Mouse (Mus musculus) G1E (cell line): ENCODE data around the gene Rrp36. TPM values are rescaled to one million over a fixed set of nuclear protein-coding genes. Genes with fewer than 3 reads are reported as not detected.

Experiments used
- ATAC-seq: 2 replicates; pipeline ENCODE4 v1.8.0; 2016; ENCODE audit warnings: mild to moderate bottlenecking; ENCODE audit not compliant: insufficient number of reproducible peaks, poor library complexity, low FRiP score, severe bottlenecking; ENCODE audit errors: extremely low read depth
- DNase-seq: peaks from one replicate; pipeline ENCODE4 v3.0.0; 2012; ENCODE audit warnings: low spot score
- H3K27me3 ChIP-seq: 2 replicates; pipeline ENCODE4 v1.6.1; 2012; ENCODE audit warnings: mild to moderate bottlenecking, low read length, inconsistent platforms; ENCODE audit not compliant: insufficient read depth
- H3K36me3 ChIP-seq: replicated peaks from 2 replicates; pipeline ENCODE3; 2012; ENCODE audit warnings: mild to moderate bottlenecking, inconsistent platforms
- H3K4me1 ChIP-seq: 2 replicates; pipeline ENCODE4 v1.6.1; 2012; ENCODE audit warnings: low read depth, low read length, inconsistent platforms, mixed read lengths; ENCODE audit not compliant: insufficient read depth
- H3K4me3 ChIP-seq: 2 replicates; pipeline ENCODE4 v1.5.1; 2012; ENCODE audit warnings: low read depth, mild to moderate bottlenecking, inconsistent platforms, low read length, moderate library complexity, mixed read lengths
- H3K9me3 ChIP-seq: replicated peaks from 2 replicates; pipeline ENCODE4 v1.6.1; 2012; ENCODE audit warnings: inconsistent platforms
- CTCF ChIP-seq: IDR thresholded peaks from 2 replicates; pipeline ENCODE4 v1.5.1; 2012; ENCODE audit warnings: low read depth, low read length, inconsistent platforms, mixed read lengths
- GATA1 ChIP-seq: IDR thresholded peaks from 2 replicates; pipeline ENCODE4 v1.6.1; 2012; ENCODE audit warnings: borderline replicate concordance, low read length, inconsistent platforms, mixed read lengths
- GATA2 ChIP-seq: IDR thresholded peaks from 2 replicates; pipeline ENCODE4 v1.6.1; 2012; ENCODE audit warnings: low read depth, low read length, inconsistent platforms, borderline replicate concordance
- POLR2AphosphoS5 ChIP-seq: IDR thresholded peaks from 2 replicates; pipeline ENCODE4 v1.6.1; 2012; ENCODE audit warnings: low read depth, low read length, inconsistent platforms; ENCODE audit not compliant: insufficient replicate concordance
- TAL1 ChIP-seq: conservative IDR thresholded peaks from 2 replicates; pipeline ENCODE4 v1.6.1; 2012; ENCODE audit warnings: low read depth, low read length, inconsistent platforms, mixed read lengths
- polyA plus RNA-seq: library from polyadenylated mRNA; stranded (reverse); fragments of >175 nt; gene quantifications from 2 replicates; pipeline ENCODE4 v1.2.3, GENCODE M21; 2012
- total RNA-seq, 2 experiments: library from RNA; stranded (forward) in 1 of 2; stranded (reverse) in 1 of 2; fragments of 200-1000 nt in 1 of 2; fragments of >200 nt in 1 of 2; fragmentation: Nextera tagmentation in 1 of 2; gene quantifications; 2 replicates each; pipeline ENCODE4 v1.2.3; 2014 to 2017

Gene Rrp36
- total RNA-seq (2014; fragmentation: Nextera tagmentation) (12.2 and 13.2 TPM in 2 replicates), total RNA-seq (2017) (48.0 and 67.2 TPM in 2 replicates), polyA plus RNA-seq (39.0 and 45.0 TPM in 2 replicates)

- peaks cover 58% of the 10 kb centered on the region for H3K4me1 ChIP-seq
- peaks cover 88% of the 10 kb centered on the region for H3K36me3 ChIP-seq
Observed at GRCm38 (mm10) chr17:46673850-46674529, at the start of gene Rrp36. Gene Rrp36, minus strand, starts transcription at chr17:46674352.

GRCm38 (mm10) chr17:46721077-46721476, 46.9 kb upstream of the Rrp36 start:
- TF ChIP-seq GATA1 (no peak), POLR2AphosphoS5 (no peak), CTCF (no peak), TAL1 (no peak), GATA2 (no peak)
- no peak overlapping the region for H3K4me3 ChIP-seq
- H3K4me1 ChIP-seq, result 0 out of 2 replicates have a peak, but pooled peaks cover 3% of the 10 kb centered on the region
- DNase-seq (no peak), ATAC-seq (no peak)
- no peaks in the 10 kb centered on the region for H3K9me3 ChIP-seq
- peaks cover 94% of the 10 kb centered on the region for H3K36me3 ChIP-seq
- no peaks in the 10 kb centered on the region for H3K27me3 ChIP-seq

More at GRCm38 (mm10) chr17:46673850-46674529, at the start of gene Rrp36:
- peak; percentile 96 for DNase-seq
- no peaks in the 10 kb centered on the region for H3K27me3 ChIP-seq
- no peak for TF ChIP-seq POLR2AphosphoS5
- TF ChIP-seq TAL1, result no peak
- no peak for TF ChIP-seq GATA2
- TF ChIP-seq CTCF, result no peak
- no peak for TF ChIP-seq GATA1
- peak within 1 kb of the TSS; percentile 77 for H3K4me3 ChIP-seq
- peak; percentile 95 for ATAC-seq
- no peaks in the 10 kb centered on the region for H3K9me3 ChIP-seq

GRCm38 (mm10) chr17:46714756-46715481, 40.8 kb upstream of the Rrp36 start:
- Histone ChIP-seq H3K4me3 (no peak overlapping the region), H3K4me1 (peaks cover 39% of the 10 kb centered on the region), H3K36me3 (peaks cover 62% of the 10 kb centered on the region), H3K9me3 (no peaks in the 10 kb centered on the region), H3K27me3 (no peaks in the 10 kb centered on the region)
- peak; percentile 62 for TF ChIP-seq CTCF
- TF ChIP-seq GATA2, result no peak
- ATAC-seq, result no peak
- DNase-seq, result peak; percentile 47

GRCm38 (mm10) chr17:46713849-46714248, 39.7 kb upstream of the Rrp36 start:
- DNase-seq (no peak), ATAC-seq (no peak)
- peaks cover 53% of the 10 kb centered on the region for H3K36me3 ChIP-seq
- no peaks in the 10 kb centered on the region for H3K27me3 ChIP-seq
- no peak overlapping the region for H3K4me3 ChIP-seq
- H3K4me1 ChIP-seq, result peaks cover 39% of the 10 kb centered on the region
- 0 out of 2 replicates have a peak, but pooled peaks cover 1% of the 10 kb centered on the region for H3K9me3 ChIP-seq
- TF ChIP-seq GATA1, result no peak
- TF ChIP-seq GATA2, result no peak
- TF ChIP-seq POLR2AphosphoS5, result no peak
- no peak for TF ChIP-seq CTCF
- no peak for TF ChIP-seq TAL1

- Histone ChIP-seq H3K9me3 (0 out of 2 replicates have a peak, but pooled peaks cover 1% of the 10 kb centered on the region), H3K4me3 (peak overlapping the region; percentile 96), H3K4me1 (peaks cover 39% of the 10 kb centered on the region), H3K27me3 (no peaks in the 10 kb centered on the region), H3K36me3 (peaks cover 41% of the 10 kb centered on the region)
- TF ChIP-seq POLR2AphosphoS5, result no peak
- TF ChIP-seq TAL1, result no peak
- TF ChIP-seq CTCF, result no peak
- TF ChIP-seq GATA2, result no peak
- no peak for TF ChIP-seq GATA1
- no peak for DNase-seq
- no peak for ATAC-seq
Observed at GRCm38 (mm10) chr17:46712442-46712841, 38.3 kb upstream of the Rrp36 start.

GRCm38 (mm10) chr17:46711612-46712271, 37.6 kb upstream of the Rrp36 start:
- peak; percentile 38 for DNase-seq
- peaks cover 36% of the 10 kb centered on the region for H3K36me3 ChIP-seq
- ATAC-seq, result no peak

More at GRCm38 (mm10) chr17:46711612-46712271, 37.6 kb upstream of the Rrp36 start:
- H3K27me3 ChIP-seq, result no peaks in the 10 kb centered on the region
- H3K4me3 ChIP-seq, result peak overlapping the region; percentile 96
- 0 out of 2 replicates have a peak, but pooled peaks cover 1% of the 10 kb centered on the region for H3K9me3 ChIP-seq
- peaks cover 39% of the 10 kb centered on the region for H3K4me1 ChIP-seq
- no peak for TF ChIP-seq GATA1
- no peak for TF ChIP-seq GATA2
- no peak for TF ChIP-seq CTCF
- no peak for TF ChIP-seq POLR2AphosphoS5
